Mouse (Mus musculus): ENCODE measurements around the gene Pspn. TPM values are rescaled to one million over a fixed set of nuclear protein-coding genes. Genes with fewer than 3 reads are reported as not detected.

Pspn gene
- polyA plus RNA-seq, 1 experiment = not detected

GRCm38 (mm10) chr17:56973956-56974707, 25.7 kb downstream of the Pspn start:
- DNase-seq (ENCODE audit: low read depth, low spot score) = no peak
- 65% methylated on average over 14 of the region's 14 CpGs for WGBS

DNA sequence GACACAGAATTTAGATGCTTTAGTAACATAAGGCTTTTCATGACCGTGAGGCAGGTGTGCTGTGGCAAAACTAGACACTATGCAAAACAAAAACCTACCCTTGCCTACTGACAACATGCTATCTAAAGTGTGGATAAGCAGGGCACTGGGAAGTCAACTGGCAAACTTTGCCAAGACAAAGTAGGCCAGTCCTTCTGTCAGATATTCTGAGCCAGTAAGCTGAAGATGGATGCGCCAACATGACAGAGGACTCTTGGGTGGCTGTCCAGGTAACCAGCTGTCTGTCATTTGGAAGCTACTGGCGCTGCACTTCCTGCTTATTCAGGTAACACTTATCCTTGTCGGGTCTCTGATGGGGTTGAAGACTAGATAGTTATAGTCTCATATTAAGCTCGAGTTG, 29.7 kb downstream of the Pspn start:
- no peak for DNase-seq (ENCODE audit: low read depth, low spot score)
- WGBS = 58% methylated on average over 5 of the region's 5 CpGs

DNA sequence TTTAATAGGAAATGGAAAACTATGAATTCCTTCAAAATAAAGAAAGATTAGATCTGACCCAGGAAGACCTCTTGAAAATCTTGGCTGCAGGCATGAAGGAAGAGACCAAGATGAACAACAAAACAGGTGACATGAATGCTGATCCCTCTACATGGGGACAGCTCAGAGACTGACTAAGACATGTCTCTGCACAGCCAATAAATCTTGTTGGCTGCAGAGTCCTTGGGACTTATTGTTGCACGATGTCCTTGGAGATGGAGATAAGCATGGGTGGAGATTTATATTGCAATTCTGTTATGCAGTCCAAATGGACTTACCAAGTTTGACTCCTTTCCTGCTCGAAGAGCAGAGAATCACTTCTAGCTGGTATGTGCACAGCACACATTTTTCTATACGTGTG, 30.5 kb downstream of the Pspn start:
- no peak for DNase-seq (ENCODE audit: low read depth, low spot score)
- 25% methylated on average over 3 of the region's 3 CpGs for WGBS

DNA sequence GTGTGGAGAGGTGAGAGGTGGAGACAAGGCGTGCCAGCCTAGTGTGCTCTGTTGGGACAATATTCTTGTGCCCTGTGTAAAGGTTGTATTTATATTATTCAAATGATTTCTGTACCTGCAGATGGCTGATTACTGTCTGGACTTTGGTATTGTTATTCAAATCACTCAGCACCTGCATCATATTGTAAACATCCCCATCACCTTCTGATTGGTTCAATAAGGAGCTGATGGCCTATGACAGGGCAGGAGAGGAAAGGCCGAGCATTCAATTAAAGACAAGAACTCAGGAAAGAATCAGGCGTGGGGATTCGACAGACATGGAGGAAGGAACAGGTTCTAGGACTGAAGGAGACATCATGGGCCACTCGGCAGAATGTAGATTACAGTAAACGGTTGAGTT, 36.2 kb downstream of the Pspn start:
- DNase-seq (ENCODE audit: low read depth, low spot score) = peak; percentile 83
- 32% methylated on average over 6 of the region's 6 CpGs for WGBS

- no peak for DNase-seq (ENCODE audit: low read depth, low spot score)
- 55% methylated on average over 5 of the region's 5 CpGs for WGBS
These were observed 37.0 kb downstream of the Pspn start for GRCm38 (mm10) chr17:56962642-56963405.

DNA sequence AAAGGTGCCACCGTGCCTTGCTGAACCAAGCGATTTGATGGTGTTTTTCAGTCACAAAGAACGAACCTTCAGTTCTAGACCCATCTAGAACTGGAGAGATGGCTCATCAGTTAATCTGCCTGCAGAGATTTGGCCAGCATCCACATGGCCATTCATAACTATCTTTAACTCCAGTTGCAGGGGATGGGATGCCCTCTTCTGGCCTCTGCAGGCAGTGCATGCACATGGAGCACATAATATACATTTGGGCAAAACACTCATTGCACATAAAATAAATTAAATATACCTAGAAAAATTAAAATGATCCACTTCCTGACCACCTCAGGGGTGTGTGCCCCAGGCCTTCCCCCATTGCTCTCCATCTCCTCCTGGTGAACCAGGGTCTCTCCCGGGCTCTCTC, 37.9 kb downstream of the Pspn start:
- 93% methylated on average over 4 of the region's 4 CpGs for WGBS
- DNase-seq (ENCODE audit: low read depth, low spot score) = no peak

DNA sequence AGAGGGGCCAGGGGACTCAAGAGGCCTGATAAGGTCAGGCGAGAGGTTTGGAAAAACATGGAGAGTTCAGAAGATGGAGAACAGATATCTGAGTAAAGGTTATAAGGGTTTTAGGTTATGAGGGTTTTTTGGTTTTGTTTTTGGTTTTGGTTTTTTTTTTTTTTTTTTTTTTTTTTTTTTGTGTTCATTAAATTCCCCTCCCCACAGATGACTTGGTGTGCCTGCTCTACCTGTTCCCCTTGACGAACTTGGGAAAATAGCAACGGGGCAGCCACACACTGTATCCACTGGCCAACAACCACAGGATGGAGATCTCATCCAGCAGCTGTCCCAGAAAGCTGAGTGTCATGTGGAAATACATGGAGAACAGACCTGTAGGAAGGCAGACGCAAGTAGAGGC, 41.2 kb downstream of the Pspn start:
- 90% methylated on average over 4 of the region's 4 CpGs for WGBS
- DNase-seq (ENCODE audit: low read depth, low spot score) = no peak

DNA sequence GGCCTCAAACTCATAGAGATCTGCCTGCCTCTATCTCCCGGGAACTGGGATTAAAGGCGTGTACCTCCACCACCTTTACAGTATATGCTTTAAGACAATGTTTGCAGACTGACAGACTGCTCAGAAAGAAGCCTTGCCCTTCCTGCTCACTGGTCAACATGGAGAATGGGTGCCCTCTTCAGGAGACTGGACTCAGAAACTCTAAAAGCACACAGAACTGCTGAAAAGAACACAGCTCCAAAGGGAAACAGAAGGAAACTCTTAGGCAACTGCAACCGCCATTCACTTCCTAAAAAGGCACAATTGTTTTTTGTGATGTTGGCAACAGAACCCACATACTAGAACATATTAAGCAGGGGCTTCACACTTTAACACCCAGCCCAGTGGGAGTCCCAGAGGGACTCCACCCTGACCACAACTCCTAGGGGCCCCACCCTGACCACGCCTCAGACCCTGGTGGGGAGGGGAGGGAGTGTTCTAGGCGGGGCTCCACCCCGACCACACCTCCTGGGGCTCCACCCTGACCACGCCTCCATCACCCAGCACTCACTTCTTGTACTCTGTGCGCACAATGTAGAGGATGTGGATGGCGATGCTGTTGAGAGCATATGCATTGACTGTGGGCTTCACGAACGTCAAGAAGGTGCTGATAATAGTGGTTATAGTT, 41.9 kb downstream of the Pspn start:
- no peak for DNase-seq (ENCODE audit: low read depth, low spot score)
- WGBS = 35% methylated on average over 11 of the region's 11 CpGs

GRCm38 (mm10) chr17:56954871-56955270, 44.9 kb downstream of the Pspn start:
- no peak for DNase-seq (ENCODE audit: low read depth, low spot score)
- 87% methylated on average over 7 of the region's 7 CpGs for WGBS

GRCm38 (mm10) chr17:56952639-56953038, 47.2 kb downstream of the Pspn start:
- no peak for DNase-seq (ENCODE audit: low read depth, low spot score)
- 54% methylated on average over 1 of the region's 1 CpGs for WGBS

GRCm38 (mm10) chr17:56950915-56951314, 48.9 kb downstream of the Pspn start:
- no peak for DNase-seq (ENCODE audit: low read depth, low spot score)

More at GRCm38 (mm10) chr17:56950915-56951314, 48.9 kb downstream of the Pspn start:
- 25% methylated on average over 3 of the region's 3 CpGs for WGBS

Other genes starting within 250 kb of the Pspn start
- gene Nrtn, start 242.5 kb downstream of the Pspn start, polyA plus RNA-seq (2012; rRNA removed) = 11.0 and 11.7 TPM in 2 replicates
- 42.7 and 53.1 TPM in 2 replicates for gene Dus3l, start 235.3 kb downstream of the Pspn start, polyA plus RNA-seq (2012; rRNA removed)
- gene Prr22, start 229.8 kb downstream of the Pspn start, polyA plus RNA-seq (2012; rRNA removed) = 3.3 and 4.1 TPM in 2 replicates
- gene Rfx2, start 169.0 kb downstream of the Pspn start, polyA plus RNA-seq (2012; rRNA removed) = 6.2 and 9.9 TPM in 2 replicates
- not detected in 2 replicates for gene Acsbg2, start 125.6 kb downstream of the Pspn start, polyA plus RNA-seq (2012; rRNA removed)
- gene 1700061G19Rik, start 124.5 kb downstream of the Pspn start, polyA plus RNA-seq (2012; rRNA removed) = 0.15 and 0.19 TPM in 2 replicates
- gene Mllt1, start 64.6 kb downstream of the Pspn start, polyA plus RNA-seq (2012; rRNA removed) = 32.3 and 39.8 TPM in 2 replicates
- 13.3 and 19.9 TPM in 2 replicates for gene Acer1, start 17.9 kb downstream of the Pspn start, polyA plus RNA-seq (2012; rRNA removed)
- gene Clpp, start 9.7 kb downstream of the Pspn start, polyA plus RNA-seq (2012; rRNA removed) = 124 and 128 TPM in 2 replicates
- gene Alkbh7, start 2.7 kb downstream of the Pspn start, polyA plus RNA-seq (2012; rRNA removed) = 30.1 and 31.5 TPM in 2 replicates
- 37.4 and 43.8 TPM in 2 replicates for gene Gtf2f1, start 11.3 kb upstream of the Pspn start, polyA plus RNA-seq (2012; rRNA removed)
- gene Gm17949, start 11.5 kb upstream of the Pspn start, polyA plus RNA-seq (2012; rRNA removed) = not detected in 2 replicates
- gene Khsrp, start 31.5 kb upstream of the Pspn start, polyA plus RNA-seq (2012; rRNA removed) = 45.6 and 60.9 TPM in 2 replicates
- gene Slc25a41, start 41.6 kb upstream of the Pspn start, polyA plus RNA-seq (2012; rRNA removed) = not detected in 2 replicates
- gene Crb3, start 59.1 kb upstream of the Pspn start, polyA plus RNA-seq (2012; rRNA removed) = 175 and 198 TPM in 2 replicates
- 16.5 TPM in 2 replicates for gene Slc25a23, start 59.8 kb upstream of the Pspn start, polyA plus RNA-seq (2012; rRNA removed)
- gene Dennd1c, start 78.5 kb upstream of the Pspn start, polyA plus RNA-seq (2012; rRNA removed) = 7.2 and 10.8 TPM in 2 replicates
- 3.2 and 4.2 TPM in 2 replicates for gene Tubb4a, start 87.8 kb upstream of the Pspn start, polyA plus RNA-seq (2012; rRNA removed)
- 3.3 and 3.5 TPM in 2 replicates for gene Tnfsf9, start 105.3 kb upstream of the Pspn start, polyA plus RNA-seq (2012; rRNA removed)
- 0.23 and 0.27 TPM in 2 replicates for gene Cd70, start 149.8 kb upstream of the Pspn start, polyA plus RNA-seq (2012; rRNA removed)
- 0.92 and 1.1 TPM in 2 replicates for gene Tnfsf14, start 194.2 kb upstream of the Pspn start, polyA plus RNA-seq (2012; rRNA removed)
- gene C3, start 228.1 kb upstream of the Pspn start, polyA plus RNA-seq (2012; rRNA removed) = 72.7 and 75.6 TPM in 2 replicates
- gene Gpr108, start 248.4 kb upstream of the Pspn start, polyA plus RNA-seq (2012; rRNA removed) = 43.2 and 58.0 TPM in 2 replicates
- gene Trip10, start 249.4 kb upstream of the Pspn start, polyA plus RNA-seq (2012; rRNA removed) = 26.4 and 28.5 TPM in 2 replicates

All from large intestine, adult 2 months (tissue).